Comparison of ENCODE assay signal across 17 mouse cellular contexts in the genomic region with DNA sequence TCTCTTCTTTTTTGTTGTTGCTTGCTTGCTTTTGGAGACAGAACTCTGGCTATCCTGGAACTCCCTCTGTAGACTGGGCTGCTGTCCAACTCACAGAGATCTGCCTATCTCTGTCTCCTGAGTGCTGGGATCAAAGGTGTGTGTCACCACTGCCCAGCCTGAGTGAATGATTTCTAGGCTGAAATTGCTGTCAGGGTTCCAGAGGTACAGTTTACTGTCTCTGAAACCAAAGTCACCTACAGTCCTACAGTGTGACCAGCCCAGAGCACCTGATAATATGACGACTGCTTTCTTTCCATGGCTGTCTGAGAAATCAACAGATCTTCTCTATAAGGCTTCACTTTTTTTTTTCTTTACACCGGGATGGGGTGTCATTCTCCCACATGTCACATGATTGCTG. TPM values are rescaled to one million over a fixed set of nuclear protein-coding genes. Genes with fewer than 3 reads are reported as not detected.
DNase-seq lines count a peak whose midpoint lies in the region; ATAC-seq lines count a peak whose summit lies in the region.
"Had no signal": no experiment of that assay in that cellular context is flagged by ENCODE, and none has a peak within 500 bp of the region (broad histone marks: within the 10 kb centered on the region; RNA-seq: fewer than 3 reads in every experiment).

No protein-coding gene starts in this region.

- no peak overlapping the region for H3K27ac ChIP-seq in intestine, embryonic 14.5 days (ENCODE audit: low read depth)
- peak overlapping the region; percentile 77 for H3K27ac ChIP-seq in liver, embryonic 15.5 days (replicated peaks)
- H3K27ac ChIP-seq: embryonic facial prominence, embryonic 13.5 days; forebrain, embryonic 12.5 days; heart, embryonic 13.5 days; hindbrain, embryonic 14.5 days; neural tube, embryonic 12.5 days had no signal

- no peak overlapping the region for H3K4me2 ChIP-seq in intestine, embryonic 14.5 days (ENCODE audit: low read length)
- no peak overlapping the region for H3K4me2 ChIP-seq in liver, embryonic 15.5 days
- H3K4me2 ChIP-seq: embryonic facial prominence, embryonic 13.5 days; forebrain, embryonic 12.5 days; heart, embryonic 13.5 days; hindbrain, embryonic 14.5 days; neural tube, embryonic 12.5 days had no signal

- no peak overlapping the region for H3K9ac ChIP-seq in intestine, embryonic 14.5 days (ENCODE audit: low read length)
- H3K9ac ChIP-seq in liver, embryonic 15.5 days, result no peak overlapping the region
- H3K9ac ChIP-seq: embryonic facial prominence, embryonic 13.5 days; forebrain, embryonic 12.5 days; heart, embryonic 13.5 days; hindbrain, embryonic 14.5 days; neural tube, embryonic 12.5 days had no signal

- WGBS in intestine, embryonic 14.5 days, result 76% methylated on average over 2 of the region's 2 CpGs
- 42% methylated on average over 2 of the region's 2 CpGs for WGBS in liver, embryonic 15.5 days (ENCODE audit: insufficient replicate concordance)

- no peaks in the 10 kb centered on the region for H3K9me3 ChIP-seq in intestine, embryonic 14.5 days (ENCODE audit: control insufficient read depth, low read length)
- no peaks in the 10 kb centered on the region for H3K9me3 ChIP-seq in liver, embryonic 15.5 days (replicated peaks)
- H3K9me3 ChIP-seq: embryonic facial prominence, embryonic 13.5 days; forebrain, embryonic 12.5 days; heart, embryonic 13.5 days; neural tube, embryonic 12.5 days had no signal

- peak; percentile 72 for ATAC-seq in intestine, embryonic 14.5 days (replicated peaks; ENCODE audit: low FRiP score, low TSS enrichment, low read depth)
- peak; percentile 79 for ATAC-seq in liver, embryonic 15.5 days (ENCODE audit: insufficient read depth)
- ATAC-seq: Patski had no signal

- H3K36me3 ChIP-seq in intestine, embryonic 14.5 days (ENCODE audit: control insufficient read depth, insufficient read depth, low read length), result no peaks in the 10 kb centered on the region
- H3K36me3 ChIP-seq in liver, embryonic 15.5 days (replicated peaks), result no peaks in the 10 kb centered on the region
- H3K36me3 ChIP-seq: embryonic facial prominence, embryonic 13.5 days; forebrain, embryonic 12.5 days; heart, embryonic 13.5 days; neural tube, embryonic 12.5 days had no signal

- intact Hi-C loops in left cerebral cortex, postnatal 25 days (cut with DNase I), result loop anchor here (10.0 kb wide), 1 partner anchor 955 kb away; the partner anchor contains the start of gene Gria2

- DNase-seq in 3T3-L1 (ENCODE audit: low read depth, low spot score), result peak; percentile 16
- no peak for DNase-seq in intestine, embryonic 14.5 days (ENCODE audit: low spot score)
- DNase-seq in kidney, postnatal 10 days, result peak; percentile 45
- no peak for DNase-seq in gastrocnemius, postnatal 10 days
- DNase-seq in left cerebral cortex, postnatal 25 days (ENCODE audit: low spot score in 2 of 2), result no peak
- no peak for DNase-seq in thymus, postnatal 25 days
- DNase-seq: cerebellum, postnatal 36 days; layer of hippocampus, adult 9-11 months; midbrain, embryonic 14.5 days; spleen, adult 18-20 months had no signal

- H3K4me3 ChIP-seq in intestine, embryonic 14.5 days (ENCODE audit: low read depth, low read length), result no peak overlapping the region
- no peak overlapping the region for H3K4me3 ChIP-seq in liver, embryonic 15.5 days (replicated peaks)
- H3K4me3 ChIP-seq: embryonic facial prominence, embryonic 13.5 days; forebrain, embryonic 12.5 days; heart, embryonic 13.5 days; neural tube, embryonic 12.5 days had no signal

- no peaks in the 10 kb centered on the region; the same call in 1 of the 2 replicates for H3K4me1 ChIP-seq in intestine, embryonic 14.5 days (replicated peaks; ENCODE audit: control insufficient read depth, insufficient read depth, low read length)
- H3K4me1 ChIP-seq in liver, embryonic 15.5 days (replicated peaks), result peaks cover 25% of the 10 kb centered on the region
- H3K4me1 ChIP-seq: embryonic facial prominence, embryonic 13.5 days; neural tube, embryonic 12.5 days had no signal

- no peaks in the 10 kb centered on the region for H3K27me3 ChIP-seq in intestine, embryonic 14.5 days (replicated peaks; ENCODE audit: control insufficient read depth, insufficient read depth, low read length)
- H3K27me3 ChIP-seq in liver, embryonic 15.5 days, result no peaks in the 10 kb centered on the region
- H3K27me3 ChIP-seq: embryonic facial prominence, embryonic 13.5 days; forebrain, embryonic 12.5 days; heart, embryonic 13.5 days; neural tube, embryonic 12.5 days; Patski had no signal

RNA-seq across cellular contexts. Expression of gene Tmem144, which starts 3.0 kb away (rescaled TPM):
- 4.7 and 5.5 TPM in 2 replicates for polyA plus RNA-seq in intestine, embryonic 14.5 days (2014; fragmentation: Nextera tagmentation; extraction: Ambion mirVana)
- polyA plus RNA-seq in liver, embryonic 15.5 days (2015; fragmentation: Nextera tagmentation; extraction: Ambion mirVana), result 2.1 TPM in 2 replicates
- total RNA-seq in gastrocnemius, postnatal 10 days (2021), result 1 to 10 TPM; 1.1 to 3.3 TPM
- 10 to 100 TPM; 10.5 to 10.8 TPM for total RNA-seq in left cerebral cortex, postnatal 25 days (2021)

RNA-seq across cellular contexts. Expression of gene Fam198b, which starts 34.7 kb away (rescaled TPM):
- 9.1 and 10.8 TPM in 2 replicates for polyA plus RNA-seq in intestine, embryonic 14.5 days (2014; fragmentation: Nextera tagmentation; extraction: Ambion mirVana)
- 1.0 and 1.2 TPM in 2 replicates for polyA plus RNA-seq in liver, embryonic 15.5 days (2015; fragmentation: Nextera tagmentation; extraction: Ambion mirVana)
- 10 to 100 TPM; 39.2 to 52.3 TPM for total RNA-seq in gastrocnemius, postnatal 10 days (2021)
- 10 to 100 TPM in 1 of 2 experiments, 1 to 10 TPM in 1; 8.8 to 10.4 TPM for total RNA-seq in left cerebral cortex, postnatal 25 days (2021)

Comparison
In these comparisons a context has a peak if more than half of its experiments do, and no peak if none do; other contexts are left out.
1. DNase-seq: peak in 3T3-L1 (single experiment) and kidney, postnatal 10 days (single experiment); none in intestine, embryonic 14.5 days (single experiment), gastrocnemius, postnatal 10 days (single experiment), left cerebral cortex, postnatal 25 days (0 of 2) and thymus, postnatal 25 days (single experiment).